Mouse (Mus musculus): ENCODE measurements around the gene Pfdn5. TPM values are rescaled to one million over a fixed set of nuclear protein-coding genes. Genes with fewer than 3 reads are reported as not detected.
A peak's percentile ranks its signal among the peaks of the same experiment; 100 is the strongest.
"Not testable (repeated sequence)": the region's sequence is repeated elsewhere in the genome, so short reads cannot be mapped to it uniquely, and the experiment has no call there.

Pfdn5 gene
- polyA plus RNA-seq, 1 experiment from 2014 or later = 433 TPM

DNA sequence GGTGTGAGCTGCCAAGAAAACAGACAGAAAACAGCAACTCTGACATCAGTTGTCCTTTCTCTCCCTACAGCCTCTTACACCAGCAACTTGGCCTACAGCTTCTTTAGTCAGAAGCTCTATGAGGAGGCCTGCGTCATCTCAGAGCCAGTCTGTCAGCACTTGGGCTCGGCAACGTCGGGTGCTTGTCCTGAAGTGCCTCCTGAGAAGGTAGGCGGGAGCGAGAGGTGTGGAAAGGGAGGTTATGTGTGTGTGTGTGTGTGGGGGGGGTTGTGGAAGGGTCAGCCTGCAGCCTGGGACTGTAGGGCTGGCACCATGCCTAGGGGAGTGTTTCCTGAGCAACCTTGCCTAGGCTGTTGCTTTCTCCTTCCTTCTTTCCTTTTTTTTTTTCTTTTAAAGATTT lies 23.4 kb upstream of the Pfdn5 start:
- no peaks in the 10 kb centered on the region for H3K4me1 ChIP-seq
- no peak overlapping the region for H3K9ac ChIP-seq
- no peak overlapping the region for H3K4me2 ChIP-seq (replicated peaks)
- H3K36me3 ChIP-seq = peaks cover 69% of the 10 kb centered on the region
- no peak overlapping the region for H3K4me3 ChIP-seq
- H3K27me3 ChIP-seq = no peaks in the 10 kb centered on the region
- H3K27ac ChIP-seq = no peak overlapping the region
- ATAC-seq (ENCODE audit: insufficient number of reproducible peaks, insufficient read depth, low FRiP score, low TSS enrichment) = no peak
- H3K9me3 ChIP-seq = no peaks in the 10 kb centered on the region
- 89% methylated on average over 6 of the region's 6 CpGs for WGBS

DNA sequence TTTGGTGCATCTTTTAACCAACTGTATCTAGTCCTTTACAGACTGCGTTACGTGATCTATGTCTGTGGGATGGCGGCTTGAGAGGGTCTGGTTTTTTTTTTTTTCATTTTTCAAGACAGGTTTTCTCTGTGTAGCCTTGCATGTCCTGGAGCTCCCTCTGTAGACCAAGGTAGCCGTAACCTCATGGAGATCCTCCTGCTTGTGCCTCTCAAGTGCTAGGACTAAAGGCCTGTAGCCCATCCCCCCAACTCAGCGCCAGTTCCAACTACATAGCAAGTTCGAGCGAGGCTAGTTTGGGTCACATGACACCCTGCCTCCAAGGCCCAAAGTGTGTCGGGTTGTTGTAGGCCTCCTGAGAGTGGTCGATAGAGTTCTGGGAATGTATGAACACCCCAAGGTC lies 17.2 kb upstream of the Pfdn5 start:
- H3K9me3 ChIP-seq = no peaks in the 10 kb centered on the region
- H3K4me2 ChIP-seq (replicated peaks) = no peak overlapping the region
- H3K4me3 ChIP-seq = no peak overlapping the region
- H3K36me3 ChIP-seq = peaks cover 71% of the 10 kb centered on the region
- WGBS = 81% methylated on average over 9 of the region's 9 CpGs
- H3K27ac ChIP-seq = no peak overlapping the region
- ATAC-seq (ENCODE audit: insufficient number of reproducible peaks, insufficient read depth, low FRiP score, low TSS enrichment) = no peak
- no peaks in the 10 kb centered on the region for H3K4me1 ChIP-seq
- no peaks in the 10 kb centered on the region for H3K27me3 ChIP-seq
- no peak overlapping the region for H3K9ac ChIP-seq

DNA sequence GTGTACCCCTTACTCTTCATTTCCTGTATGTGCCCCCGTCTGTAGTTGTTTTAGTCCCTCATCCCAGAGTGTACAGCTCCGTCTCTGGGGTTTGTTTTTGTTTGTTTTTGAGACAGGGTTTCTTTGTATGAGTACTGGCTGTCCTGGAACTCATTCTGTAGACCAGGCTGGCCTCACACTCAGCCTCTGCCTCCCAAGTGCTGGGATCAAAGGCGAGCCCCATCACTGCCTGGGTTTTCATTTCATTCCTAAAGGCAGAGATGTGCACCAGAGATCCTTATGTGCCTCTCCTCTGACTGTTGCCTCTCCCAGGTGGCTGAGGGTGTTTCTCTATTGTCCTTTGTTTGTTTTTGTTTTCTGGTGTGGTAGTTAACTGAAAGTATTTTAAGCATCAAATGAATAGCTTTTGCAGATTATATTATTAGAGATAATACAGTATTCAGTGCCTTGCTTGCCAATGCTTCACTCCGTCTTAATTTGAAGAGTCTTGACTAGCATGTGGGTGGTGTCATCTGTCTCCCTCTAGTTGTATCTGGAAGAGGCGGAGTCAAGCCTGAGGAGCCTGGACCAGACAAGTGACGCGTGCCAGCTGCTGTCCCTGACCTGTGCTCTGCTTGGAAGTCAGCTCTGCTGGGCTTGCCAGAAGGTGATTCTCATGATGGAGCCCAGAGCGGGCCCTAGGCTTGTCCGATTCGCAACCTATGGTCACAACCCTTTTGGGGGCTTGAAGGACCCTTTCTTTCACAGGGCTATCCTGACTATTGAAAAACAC lies 15.7 kb upstream of the Pfdn5 start:
- Histone ChIP-seq H3K4me3 (no peak overlapping the region), H3K4me2 (replicated peaks) (no peak overlapping the region)
- ATAC-seq (ENCODE audit: insufficient number of reproducible peaks, insufficient read depth, low FRiP score, low TSS enrichment) = no peak

DNA sequence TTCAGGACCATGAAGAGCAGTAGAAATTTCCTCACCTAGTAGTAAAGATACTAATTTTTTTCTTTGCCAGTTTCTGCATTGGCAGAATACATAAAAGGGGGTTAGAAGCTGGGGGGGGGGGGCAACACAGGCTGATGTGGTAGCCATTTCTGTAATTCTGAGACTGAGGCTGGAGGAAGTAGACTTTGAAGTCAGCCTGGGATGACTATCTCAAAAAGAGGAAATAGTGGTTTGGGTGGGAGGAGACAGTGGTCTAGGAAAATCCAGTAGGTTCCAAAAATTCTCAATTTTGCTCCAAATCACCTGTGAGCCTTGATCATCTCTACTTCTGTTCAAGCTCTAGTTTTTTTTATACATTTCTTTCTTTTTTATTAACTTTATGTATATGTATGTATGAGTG lies 14.4 kb upstream of the Pfdn5 start:
- ATAC-seq (ENCODE audit: insufficient number of reproducible peaks, insufficient read depth, low FRiP score, low TSS enrichment) = no peak
- Histone ChIP-seq H3K9ac (no peak overlapping the region), H3K4me2 (replicated peaks) (no peak overlapping the region), H3K27ac (no peak overlapping the region), H3K36me3 (peaks cover 74% of the 10 kb centered on the region), H3K9me3 (no peaks in the 10 kb centered on the region), H3K4me1 (no peaks in the 10 kb centered on the region), H3K4me3 (no peak overlapping the region), H3K27me3 (no peaks in the 10 kb centered on the region)

More for the DNA sequence above, 15.7 kb upstream of the Pfdn5 start:
- Histone ChIP-seq H3K27ac (no peak overlapping the region), H3K36me3 (peaks cover 74% of the 10 kb centered on the region), H3K9ac (no peak overlapping the region), H3K27me3 (no peaks in the 10 kb centered on the region), H3K4me1 (no peaks in the 10 kb centered on the region), H3K9me3 (no peaks in the 10 kb centered on the region)
- 78% methylated on average over 10 of the region's 10 CpGs for WGBS

DNA sequence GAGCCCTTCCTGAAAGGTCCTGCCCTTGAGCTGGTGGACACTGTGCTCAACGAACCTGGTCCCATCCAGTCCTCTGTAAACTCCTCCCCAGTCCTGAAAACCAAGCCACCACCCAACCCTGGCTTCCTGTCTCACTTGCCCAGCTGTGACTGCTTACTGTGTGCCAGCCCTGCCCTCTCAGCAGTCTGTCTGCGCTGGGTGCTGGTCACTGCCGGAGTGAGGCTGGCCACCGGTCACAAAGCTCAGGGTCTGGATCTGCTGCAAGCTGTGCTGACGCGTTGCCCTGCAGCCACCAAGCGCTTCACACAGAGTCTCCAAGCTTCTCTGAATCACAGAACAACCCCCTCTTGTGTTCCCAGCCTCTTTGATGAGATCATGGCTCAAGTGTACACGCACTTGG lies 10.6 kb upstream of the Pfdn5 start:
- no peaks in the 10 kb centered on the region for H3K9me3 ChIP-seq
- no peaks in the 10 kb centered on the region for H3K4me1 ChIP-seq
- peaks cover 80% of the 10 kb centered on the region for H3K36me3 ChIP-seq
- no peak overlapping the region for H3K9ac ChIP-seq
- ATAC-seq (ENCODE audit: insufficient number of reproducible peaks, insufficient read depth, low FRiP score, low TSS enrichment) = no peak
- H3K27me3 ChIP-seq = no peaks in the 10 kb centered on the region
- H3K4me3 ChIP-seq = no peak overlapping the region
- H3K4me2 ChIP-seq (replicated peaks) = no peak overlapping the region
- WGBS = 91% methylated on average over 8 of the region's 8 CpGs
- H3K27ac ChIP-seq = no peak overlapping the region

DNA sequence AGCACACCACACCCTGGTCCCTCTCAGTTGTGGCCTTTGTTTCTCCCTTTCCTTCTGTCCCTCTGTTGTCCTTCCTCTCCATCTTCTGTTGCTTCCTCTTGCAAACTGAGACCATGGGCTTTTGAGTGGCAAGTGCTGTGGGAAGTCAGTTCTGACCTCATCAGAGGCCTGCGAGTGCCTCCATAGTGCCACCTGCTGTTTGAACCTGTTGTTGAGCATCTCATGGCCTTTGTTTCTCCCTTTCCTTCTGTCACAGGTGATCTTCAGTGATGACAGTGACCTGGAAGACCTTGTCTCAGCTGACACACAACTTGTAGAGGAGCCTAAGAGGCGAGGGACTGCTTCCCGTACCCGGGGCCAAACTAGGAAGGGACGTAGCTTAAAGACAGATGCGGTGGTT lies 9.7 kb upstream of the Pfdn5 start:
- ATAC-seq (ENCODE audit: insufficient number of reproducible peaks, insufficient read depth, low FRiP score, low TSS enrichment) = no peak
- 89% methylated on average over 6 of the region's 6 CpGs for WGBS
- Histone ChIP-seq H3K27ac (no peak overlapping the region), H3K27me3 (no peaks in the 10 kb centered on the region), H3K4me1 (no peaks in the 10 kb centered on the region), H3K4me2 (replicated peaks) (no peak overlapping the region), H3K9ac (no peak overlapping the region), H3K4me3 (no peak overlapping the region), H3K9me3 (no peaks in the 10 kb centered on the region), H3K36me3 (peaks cover 81% of the 10 kb centered on the region)

DNA sequence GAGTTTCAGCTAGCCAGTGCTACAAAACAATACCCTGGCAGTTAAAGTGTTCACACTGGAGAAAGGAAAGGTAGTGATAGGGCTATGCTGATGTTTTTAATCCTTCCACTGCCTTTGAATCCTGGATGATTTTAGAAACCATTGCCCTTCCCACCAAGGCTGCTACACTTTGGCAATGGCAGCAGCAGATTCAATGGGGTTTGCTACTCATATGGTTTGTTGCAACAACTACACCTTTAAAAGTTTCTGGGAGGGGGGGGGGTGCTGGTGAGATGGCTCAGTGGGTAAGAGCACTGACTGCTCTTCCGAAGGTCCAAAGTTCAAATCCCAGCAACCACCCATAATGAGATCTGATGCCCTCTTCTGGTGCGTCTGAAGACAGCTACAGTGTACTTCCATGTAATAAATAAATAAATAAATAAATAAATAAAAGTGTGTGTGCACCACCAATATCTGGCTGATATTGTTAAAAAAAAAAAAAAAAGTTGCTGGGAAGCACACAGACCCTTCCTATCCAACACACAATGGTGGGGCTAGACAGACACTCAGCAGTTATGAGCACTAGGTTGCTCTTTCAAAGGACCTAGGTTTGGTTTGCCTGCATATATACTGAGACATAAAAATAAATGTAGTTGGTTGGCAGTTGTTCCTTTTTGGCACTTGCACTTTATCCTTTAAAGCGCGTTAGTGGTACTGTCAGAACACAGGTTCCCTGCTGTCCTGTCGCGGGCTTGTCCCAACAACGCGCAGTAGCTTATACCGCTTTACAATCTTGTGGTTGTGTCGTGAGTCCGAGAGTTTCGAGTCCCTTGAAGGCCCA lies 1.1 kb upstream of the Pfdn5 start:
- Histone ChIP-seq H3K4me3 (no peak overlapping the region), H3K36me3 (peaks cover 57% of the 10 kb centered on the region)
- 75% methylated on average over 12 of the region's 12 CpGs for WGBS

DNA sequence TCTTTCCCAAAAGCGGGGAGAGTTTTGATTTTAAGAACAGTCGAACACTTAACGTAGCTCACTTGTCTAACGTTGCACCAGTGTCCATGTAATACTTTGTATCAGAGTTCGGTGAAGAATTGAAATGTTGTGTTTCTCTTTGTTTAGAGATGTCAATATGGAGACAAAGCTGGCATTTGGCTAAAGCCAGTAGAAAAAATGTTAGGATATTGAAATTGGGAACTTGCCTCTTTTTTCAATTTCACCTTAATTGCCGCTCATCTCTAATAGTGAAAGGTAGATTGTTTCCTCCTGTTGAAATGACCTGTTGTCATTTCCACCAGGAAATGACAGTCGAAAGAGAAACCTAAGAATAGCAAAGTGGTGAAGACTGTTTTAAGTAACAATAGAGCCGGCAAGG lies 976 bp downstream of the Pfdn5 start:
- Histone ChIP-seq H3K4me3 (peak overlapping the region; percentile 90), H3K36me3 (peaks cover 46% of the 10 kb centered on the region), H3K27ac (no peak overlapping the region; the same call in 1 of the 2 replicates), H3K9me3 (no peaks in the 10 kb centered on the region), H3K4me2 (replicated peaks) (peak overlapping the region; percentile 84), H3K4me1 (peaks cover 12% of the 10 kb centered on the region), H3K27me3 (no peaks in the 10 kb centered on the region), H3K9ac (peak overlapping the region; percentile 81)
- ATAC-seq (ENCODE audit: insufficient number of reproducible peaks, insufficient read depth, low FRiP score, low TSS enrichment) = no peak
- WGBS = 67% methylated on average over 8 of the region's 8 CpGs

More for the DNA sequence above, 1.1 kb upstream of the Pfdn5 start:
- no peak for ATAC-seq (ENCODE audit: insufficient number of reproducible peaks, insufficient read depth, low FRiP score, low TSS enrichment)
- H3K27me3 ChIP-seq = no peaks in the 10 kb centered on the region
- H3K27ac ChIP-seq = no peak overlapping the region; the same call in 1 of the 2 replicates
- H3K4me1 ChIP-seq = peaks cover 7% of the 10 kb centered on the region; the same call in 1 of the 2 replicates
- peak overlapping the region; percentile 84 for H3K4me2 ChIP-seq (replicated peaks)
- no peaks in the 10 kb centered on the region for H3K9me3 ChIP-seq
- no peak overlapping the region for H3K9ac ChIP-seq

DNA sequence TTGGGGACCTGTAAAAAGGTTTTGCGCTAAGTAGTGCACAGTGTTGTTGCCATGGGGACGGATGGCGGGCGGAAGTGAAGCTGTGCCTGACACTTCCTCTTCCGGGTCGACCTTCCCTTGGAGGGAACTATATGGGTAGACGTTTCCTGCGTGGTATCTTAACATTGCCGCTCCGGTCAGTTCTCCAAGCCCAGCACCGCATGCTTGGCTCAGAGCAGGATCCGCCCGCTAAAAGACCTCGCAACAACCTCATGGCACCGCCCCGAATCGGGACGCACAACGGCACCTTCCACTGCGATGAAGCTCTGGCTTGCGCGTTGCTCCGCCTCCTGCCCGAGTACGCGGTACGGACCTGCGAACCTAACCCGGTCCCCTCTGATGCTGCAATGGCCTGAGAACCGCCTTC lies 5.7 kb downstream of the Pfdn5 start, which contains the start of gene Myg1:
TSS of gene Myg1 (plus strand) at position 100 of the 406 bp plus-strand sequence.
- Histone ChIP-seq H3K27me3 (no peaks in the 10 kb centered on the region), H3K4me2 (replicated peaks) (peak within 1 kb of the TSS; percentile 87), H3K9me3 (no peaks in the 10 kb centered on the region), H3K27ac (peak within 1 kb of the TSS; percentile 86), H3K4me3 (peak within 1 kb of the TSS; percentile 85), H3K4me1 (peaks cover 27% of the 10 kb centered on the region), H3K36me3 (peaks cover 62% of the 10 kb centered on the region), H3K9ac (peak within 1 kb of the TSS; percentile 73)
- ATAC-seq (ENCODE audit: insufficient number of reproducible peaks, insufficient read depth, low FRiP score, low TSS enrichment) = peak; percentile 88
- under 1% methylated on average over 30 of the region's 30 CpGs for WGBS

DNA sequence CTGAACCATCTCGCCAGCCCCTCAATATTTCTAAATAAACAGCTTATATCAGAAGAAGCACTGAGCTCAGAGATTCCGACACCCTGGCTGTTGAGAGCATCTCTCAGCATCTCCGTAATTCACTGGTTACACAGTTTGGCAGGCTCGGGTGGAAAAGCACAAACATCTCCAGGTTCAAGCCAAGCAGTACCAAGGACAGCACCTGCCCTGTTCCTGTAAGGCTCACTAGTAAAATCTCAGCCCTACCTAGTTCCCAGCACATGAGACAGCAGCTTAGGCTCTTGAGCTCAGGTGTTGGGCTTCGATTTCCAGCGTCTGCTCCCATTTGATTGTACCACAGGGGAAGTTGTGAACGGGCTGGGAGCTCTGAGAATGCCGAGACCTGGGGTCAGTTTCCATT lies 9.3 kb downstream of the Pfdn5 start:
- no peak overlapping the region for H3K4me3 ChIP-seq
- no peaks in the 10 kb centered on the region for H3K27me3 ChIP-seq
- peaks cover 20% of the 10 kb centered on the region for H3K4me1 ChIP-seq
- no peak overlapping the region for H3K9ac ChIP-seq
- no peaks in the 10 kb centered on the region for H3K9me3 ChIP-seq
- no peak for ATAC-seq (ENCODE audit: insufficient number of reproducible peaks, insufficient read depth, low FRiP score, low TSS enrichment)
- 88% methylated on average over 8 of the region's 8 CpGs for WGBS
- H3K36me3 ChIP-seq = peaks cover 78% of the 10 kb centered on the region
- H3K4me2 ChIP-seq (replicated peaks) = no peak overlapping the region
- H3K27ac ChIP-seq = no peak overlapping the region

DNA sequence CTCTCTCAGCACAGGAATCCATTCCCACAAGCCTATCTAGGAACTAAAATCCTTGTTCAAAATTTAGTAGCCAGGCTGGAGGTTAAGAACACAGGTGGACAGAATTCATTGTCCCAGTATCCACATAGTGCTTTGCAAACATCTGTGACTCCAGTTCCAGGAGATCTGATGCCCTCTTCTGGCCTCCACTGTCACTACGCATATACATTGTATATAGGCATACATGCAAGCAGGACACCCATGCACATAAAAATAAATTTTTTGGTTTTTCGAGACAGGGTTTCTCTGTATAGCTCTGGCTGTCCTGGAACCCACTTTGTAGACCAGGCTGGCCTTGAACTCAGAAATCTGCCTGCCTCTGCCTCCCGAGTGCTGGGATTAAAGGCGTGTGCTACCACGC lies 10.0 kb downstream of the Pfdn5 start:
- ATAC-seq (ENCODE audit: insufficient number of reproducible peaks, insufficient read depth, low FRiP score, low TSS enrichment); H3K9ac ChIP-seq; H3K4me2 ChIP-seq (replicated peaks); H3K4me3 ChIP-seq; H3K27ac ChIP-seq; H3K9me3 ChIP-seq; H3K27me3 ChIP-seq: not testable (repeated sequence)
- peaks cover 76% of the 10 kb centered on the region for H3K36me3 ChIP-seq
- peaks cover 20% of the 10 kb centered on the region for H3K4me1 ChIP-seq
- 94% methylated on average over 5 of the region's 5 CpGs for WGBS

DNA sequence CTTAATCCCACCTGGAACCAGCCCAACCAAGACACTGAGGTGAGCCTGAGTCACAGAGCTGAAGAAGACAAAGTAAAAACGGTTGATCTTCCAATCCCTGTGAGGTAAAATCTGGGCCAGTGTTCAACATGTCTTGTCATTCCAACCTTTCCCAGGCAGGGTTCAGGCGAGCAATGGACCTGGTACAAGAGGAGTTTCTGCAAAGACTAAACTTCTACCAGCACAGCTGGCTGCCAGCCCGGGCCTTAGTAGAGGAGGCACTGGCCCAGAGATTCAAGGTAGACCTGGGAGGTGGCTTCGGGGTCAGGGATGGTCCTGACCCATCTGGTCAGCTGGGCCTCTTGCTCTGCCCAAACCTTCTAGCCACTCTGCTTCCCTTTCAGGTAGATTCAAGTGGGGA lies 11.0 kb downstream of the Pfdn5 start:
- H3K4me1 ChIP-seq = peaks cover 14% of the 10 kb centered on the region
- H3K4me2 ChIP-seq (replicated peaks) = no peak overlapping the region
- peaks cover 76% of the 10 kb centered on the region for H3K36me3 ChIP-seq
- 78% methylated on average over 4 of the region's 4 CpGs for WGBS
- no peak overlapping the region for H3K9ac ChIP-seq
- no peaks in the 10 kb centered on the region for H3K27me3 ChIP-seq
- no peak overlapping the region for H3K27ac ChIP-seq
- H3K9me3 ChIP-seq = no peaks in the 10 kb centered on the region
- no peak overlapping the region for H3K4me3 ChIP-seq
- ATAC-seq (ENCODE audit: insufficient number of reproducible peaks, insufficient read depth, low FRiP score, low TSS enrichment) = no peak
